In the genomic region with DNA sequence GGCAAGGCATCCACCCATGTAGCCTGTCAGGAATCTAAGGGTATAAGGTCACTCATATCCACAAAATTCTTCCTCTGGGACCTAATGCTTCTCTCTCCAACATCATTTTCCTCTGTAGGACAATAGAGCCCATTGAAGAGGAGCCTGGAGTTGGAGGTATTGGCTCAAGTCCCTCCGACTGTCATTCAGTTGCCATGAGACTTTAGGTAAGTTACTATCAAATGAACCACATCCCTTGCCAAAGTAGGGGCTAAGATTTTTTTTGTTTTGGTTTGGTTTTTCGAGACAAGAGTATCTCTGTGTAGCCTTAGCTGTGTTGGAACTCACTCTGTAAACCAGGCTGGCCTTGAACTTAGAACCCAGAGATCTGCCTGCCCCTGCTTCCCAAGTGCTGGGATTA, we compare ENCODE assay signal across 27 mouse cellular contexts. TPM values are rescaled to one million over a fixed set of nuclear protein-coding genes. Genes with fewer than 3 reads are reported as not detected.
DNase-seq lines count a peak whose midpoint lies in the region; ATAC-seq and TF ChIP-seq lines count a peak whose summit lies in the region.
"Had no signal": no experiment of that assay in that cellular context is flagged by ENCODE, and none has a peak within 500 bp of the region (broad histone marks: within the 10 kb centered on the region; RNA-seq: fewer than 3 reads in every experiment).

No protein-coding gene starts in this region.

- no peak for TF ChIP-seq EP300 in CH12.LX (IDR thresholded peaks at IDR 0.05; ENCODE audit: low read length)

- H3K27ac ChIP-seq in spleen, adult 2 months (ENCODE audit: insufficient read depth, low read length): peak overlapping the region; percentile 99
- H3K27ac ChIP-seq in CH12.LX (ENCODE audit: insufficient read depth, low read depth): peak overlapping the region; percentile 100
- peak overlapping the region; percentile 87; the same call in 1 of the 2 replicates for H3K27ac ChIP-seq in bone marrow, adult 2 months (ENCODE audit: control insufficient read depth, insufficient read depth, low read depth, low read length, poor library complexity)
- no peak overlapping the region for H3K27ac ChIP-seq in intestine, embryonic 16.5 days (ENCODE audit: low read length)
- H3K27ac ChIP-seq: embryonic facial prominence, embryonic 10.5 days; embryonic facial prominence, embryonic 13.5 days; forebrain, embryonic 12.5 days; forebrain, embryonic 15.5 days; heart, embryonic 15.5 days; hindbrain, embryonic 14.5 days; hindbrain, postnatal 0 days had no signal

- peaks cover 18% of the 10 kb centered on the region for H3K9me3 ChIP-seq in CH12.LX (replicated peaks; ENCODE audit: low read length)
- no peaks in the 10 kb centered on the region for H3K9me3 ChIP-seq in intestine, embryonic 16.5 days (ENCODE audit: control insufficient read depth, low read length)
- H3K9me3 ChIP-seq: embryonic facial prominence, embryonic 10.5 days; forebrain, embryonic 12.5 days; forebrain, embryonic 15.5 days; heart, embryonic 15.5 days had no signal

- no peak for TF ChIP-seq RAD21 in CH12.LX (IDR thresholded peaks at IDR 0.05; ENCODE audit: low read depth, low read length)

- no peak for TF ChIP-seq POLR2A in spleen, adult 2 months (IDR thresholded peaks at IDR 0.05; ENCODE audit: low read depth, low read length)
- TF ChIP-seq POLR2A in CH12.LX (IDR thresholded peaks at IDR 0.05; ENCODE audit: low read depth, low read length): no peak
- TF ChIP-seq POLR2A in bone marrow, adult 2 months (IDR thresholded peaks at IDR 0.05; ENCODE audit: borderline replicate concordance, control insufficient read depth, low read depth, low read length): no peak

- dilution Hi-C loops in CH12.LX (cut with MboI; ENCODE audit: extremely low pct_ligation_motif_present, extremely low pct_unique_long_range_greater_than_20kb, low sequenced_read_pairs): no loop called here

- DNase-seq in spleen, adult 2 months (ENCODE audit: low read depth in 1 of 2, low spot score in 2 of 2): no peak
- DNase-seq in spleen, adult 12 weeks (ENCODE audit: low spot score): no peak
- DNase-seq in CH12.LX (ENCODE audit: extremely low read depth): no peak
- no peak for DNase-seq in layer of hippocampus, postnatal 10 days (ENCODE audit: low spot score in 2 of 2)
- DNase-seq: adrenal gland, adult 2 months; adrenal gland, postnatal 14 days; cerebellum, adult 11-12 months; cerebellum, adult 8-10 months; cerebellum, postnatal 10 days; cerebellum, postnatal 36 days; embryo, embryonic 11 days; gastrocnemius, postnatal 25 days; heart, adult 18-20 months; heart, postnatal 10 days; heart, postnatal 4 days had no signal

- in situ Hi-C loops in CH12.LX (cut with MboI; ENCODE audit: low pct_ligation_motif_present, low pct_unique_long_range_greater_than_20kb, low sequenced_read_pairs): loop anchor here (5.0 kb wide), 1 partner anchor 76 kb away; no protein-coding TSS in a partner anchor

- H3K4me2 ChIP-seq in CH12.LX (ENCODE audit: insufficient read depth, low read depth, poor library complexity, severe bottlenecking): peak overlapping the region; percentile 70
- no peak overlapping the region for H3K4me2 ChIP-seq in intestine, embryonic 16.5 days (ENCODE audit: low read depth, low read length)
- H3K4me2 ChIP-seq: embryonic facial prominence, embryonic 13.5 days; forebrain, embryonic 12.5 days; forebrain, embryonic 15.5 days; heart, embryonic 12.5 days; heart, embryonic 15.5 days; hindbrain, embryonic 14.5 days had no signal

- peaks cover 27% of the 10 kb centered on the region for H3K4me1 ChIP-seq in spleen, adult 2 months (ENCODE audit: control insufficient read depth, insufficient read depth, insufficient read length)
- H3K4me1 ChIP-seq in CH12.LX (ENCODE audit: control insufficient read depth in 1 of 2, insufficient read depth in 2 of 2): peaks cover 21 to 62% of the 10 kb centered on the region in 2 experiments
- H3K4me1 ChIP-seq in bone marrow, adult 2 months (ENCODE audit: control insufficient read depth, insufficient read depth, low read length): peaks cover 2% of the 10 kb centered on the region; the same call in 1 of the 2 replicates
- no peaks in the 10 kb centered on the region for H3K4me1 ChIP-seq in intestine, embryonic 16.5 days (ENCODE audit: control insufficient read depth, insufficient read depth, low read length)
- H3K4me1 ChIP-seq: embryonic facial prominence, embryonic 13.5 days; forebrain, embryonic 12.5 days; forebrain, embryonic 15.5 days; heart, embryonic 12.5 days; heart, embryonic 15.5 days had no signal

- 59% methylated on average over 2 of the region's 2 CpGs for WGBS in spleen, adult 2 months
- 61% methylated on average over 2 of the region's 2 CpGs for WGBS in bone marrow, adult 2 months
- 78% methylated on average over 2 of the region's 2 CpGs for WGBS in intestine, embryonic 16.5 days

- H3K27me3 ChIP-seq in spleen, adult 2 months (ENCODE audit: control insufficient read depth, insufficient read depth, low read length): no peaks in the 10 kb centered on the region
- H3K27me3 ChIP-seq in CH12.LX (replicated peaks): no peaks in the 10 kb centered on the region
- no peaks in the 10 kb centered on the region for H3K27me3 ChIP-seq in intestine, embryonic 16.5 days (replicated peaks; ENCODE audit: control insufficient read depth, insufficient read depth, low read length)
- H3K27me3 ChIP-seq: embryonic facial prominence, embryonic 13.5 days; forebrain, embryonic 12.5 days; forebrain, embryonic 15.5 days; heart, embryonic 12.5 days; heart, embryonic 15.5 days had no signal

- H3K4me3 ChIP-seq in spleen, adult 2 months (ENCODE audit: extremely low read depth, insufficient read depth, insufficient read length): no peak overlapping the region
- peak overlapping the region; percentile 20 to 35 (median 21) for H3K4me3 ChIP-seq in CH12.LX (replicated peaks in 1 of 3; ENCODE audit: low read depth in 2 of 3, low read length in 2 of 3, poor library complexity in 1 of 3)
- no peak overlapping the region for H3K4me3 ChIP-seq in bone marrow, adult 2 months (replicated peaks; ENCODE audit: control insufficient read depth, low read depth, low read length)
- no peak overlapping the region for H3K4me3 ChIP-seq in intestine, embryonic 16.5 days (ENCODE audit: low read length)
- H3K4me3 ChIP-seq: embryonic facial prominence, embryonic 10.5 days; embryonic facial prominence, embryonic 13.5 days; erythroblast, embryonic 14.5 days; forebrain, embryonic 12.5 days; forebrain, embryonic 15.5 days; heart, embryonic 12.5 days; heart, embryonic 15.5 days had no signal

- H3K9ac ChIP-seq in CH12.LX (ENCODE audit: insufficient read depth, low read depth): peak overlapping the region; percentile 77
- no peak overlapping the region for H3K9ac ChIP-seq in intestine, embryonic 16.5 days (ENCODE audit: low read depth, low read length)
- H3K9ac ChIP-seq: forebrain, embryonic 12.5 days; forebrain, embryonic 15.5 days; heart, embryonic 12.5 days; heart, embryonic 15.5 days; hindbrain, embryonic 14.5 days had no signal

- no peak for ATAC-seq in intestine, embryonic 16.5 days
- ATAC-seq: forebrain, embryonic 15.5 days; hindbrain, postnatal 0 days had no signal

- peaks cover 6% of the 10 kb centered on the region for H3K36me3 ChIP-seq in spleen, adult 2 months (ENCODE audit: control insufficient read depth, insufficient read depth, low read length)
- peaks cover 16 to 21% of the 10 kb centered on the region in 2 experiments for H3K36me3 ChIP-seq in CH12.LX (replicated peaks in 1 of 2; ENCODE audit: control insufficient read depth in 1 of 2, insufficient read depth in 1 of 2, low read length in 1 of 2)
- H3K36me3 ChIP-seq in intestine, embryonic 16.5 days (ENCODE audit: control insufficient read depth, insufficient read depth, low read length): no peaks in the 10 kb centered on the region
- H3K36me3 ChIP-seq: embryonic facial prominence, embryonic 10.5 days; embryonic facial prominence, embryonic 13.5 days; forebrain, embryonic 12.5 days; forebrain, embryonic 15.5 days; heart, embryonic 12.5 days; heart, embryonic 15.5 days had no signal

- TF ChIP-seq CTCF in spleen, adult 2 months (IDR thresholded peaks at IDR 0.05; ENCODE audit: extremely low read depth, insufficient read depth, insufficient read length, insufficient replicate concordance): no peak
- no peak for TF ChIP-seq CTCF in CH12.LX (conservative IDR thresholded peaks at IDR 0.05 in 1 of 2, IDR thresholded peaks at IDR 0.05 in 1 of 2; ENCODE audit: low read depth in 2 of 2, low read length in 2 of 2)
- no peak for TF ChIP-seq CTCF in bone marrow, adult 2 months (IDR thresholded peaks at IDR 0.05; ENCODE audit: control insufficient read depth, insufficient read depth, low read length)

- H3K79me2 ChIP-seq in CH12.LX (replicated peaks; ENCODE audit: control insufficient read depth, extremely low read depth, insufficient read depth, poor library complexity, severe bottlenecking): no peaks in the 10 kb centered on the region

TF ChIP-seq in CH12.LX, 34 proteins besides CTCF, POLR2A, EP300 and RAD21 (continues in another document):
- TF ChIP-seq JUN (IDR thresholded peaks at IDR 0.05; ENCODE audit: insufficient read depth, low read depth, low read length) (no peak), RCOR1 (conservative IDR thresholded peaks at IDR 0.05; ENCODE audit: low read depth, low read length) (no peak; the same call in 1 of the 2 replicates), IRF4 (IDR thresholded peaks at IDR 0.05; ENCODE audit: low read depth, low read length) (no peak), MEF2A (IDR thresholded peaks at IDR 0.05; ENCODE audit: borderline replicate concordance, low read depth, low read length) (no peak), USF1 (IDR thresholded peaks at IDR 0.05; ENCODE audit: low read depth, low read length) (no peak), E2F4 (IDR thresholded peaks at IDR 0.05; ENCODE audit: insufficient replicate concordance, low read depth, low read length) (no peak), MXI1 (IDR thresholded peaks at IDR 0.05; ENCODE audit: low read depth, low read length) (no peak), ZC3H11A (IDR thresholded peaks at IDR 0.05; ENCODE audit: low read depth, low read length) (no peak)

RNA-seq across cellular contexts. Expression of gene Ccr7, which starts 16.6 kb away (rescaled TPM):
- polyA plus RNA-seq in spleen, adult 2 months (2012; rRNA removed): 135 and 194 TPM in 2 replicates
- 170 and 241 TPM in 2 replicates for total RNA-seq in CH12.LX (2012; rRNA removed)
- total RNA-seq in CH12.LX (2014; rRNA removed): 178 and 203 TPM in 2 replicates
- polyA plus RNA-seq in CH12.LX (2012; ENCODE audit: insufficient read length, low read depth): 306 and 316 TPM in 2 replicates
- polyA plus RNA-seq in bone marrow, adult 2 months (2011; ENCODE audit: insufficient read depth, insufficient read length, low replicate concordance, missing spikeins): 1.5 and 9.7 TPM in 2 replicates
- 0.36 and 0.64 TPM in 2 replicates for polyA plus RNA-seq in intestine, embryonic 16.5 days (2015; fragmentation: Nextera tagmentation; extraction: Ambion mirVana)
- total RNA-seq in layer of hippocampus, postnatal 10 days (2021): not detected
- total RNA-seq: gastrocnemius, adult 8-10 months; gastrocnemius, postnatal 25 days; hindbrain, postnatal 0 days had no signal
- polyA plus RNA-seq: erythroblast, embryonic 14.5 days; forebrain, embryonic 12.5 days; forebrain, embryonic 15.5 days; hindbrain, embryonic 14.5 days; hindbrain, postnatal 0 days had no signal

RNA-seq across cellular contexts. Expression of gene Smarce1, which starts 59.4 kb away (rescaled TPM):
- 13.4 and 13.6 TPM in 2 replicates for polyA plus RNA-seq in spleen, adult 2 months (2012; rRNA removed)
- total RNA-seq in CH12.LX (2012; rRNA removed): 246 and 257 TPM in 2 replicates
- total RNA-seq in CH12.LX (2014; rRNA removed): 149 and 184 TPM in 2 replicates
- polyA plus RNA-seq in CH12.LX (2012; ENCODE audit: insufficient read length, low read depth): 464 and 617 TPM in 2 replicates
- 196 and 201 TPM in 2 replicates for polyA plus RNA-seq in bone marrow, adult 2 months (2011; ENCODE audit: insufficient read depth, insufficient read length, low replicate concordance, missing spikeins)
- 142 and 159 TPM in 2 replicates for polyA plus RNA-seq in intestine, embryonic 16.5 days (2015; fragmentation: Nextera tagmentation; extraction: Ambion mirVana)
- 10 to 100 TPM; 90.7 to 93.3 TPM for total RNA-seq in layer of hippocampus, postnatal 10 days (2021)

Comparison
In these comparisons a context has a peak if more than half of its experiments do, and no peak if none do; other contexts are left out.
1. H3K4me3 ChIP-seq: peak in CH12.LX (3 of 3); none in spleen, adult 2 months (single experiment), bone marrow, adult 2 months (single experiment) and intestine, embryonic 16.5 days (single experiment).
2. RNA of gene Ccr7, which starts 16.6 kb away (polyA plus RNA-seq): 306 to 316 TPM in CH12.LX and 135 to 194 TPM in spleen, adult 2 months; 1.5 to 9.7 TPM in bone marrow, adult 2 months and 0.36 to 0.64 TPM in intestine, embryonic 16.5 days; every median in the first group is over 10 times any median in the second.